Mouse (Mus musculus) layer of hippocampus, adult 11-12 months (tissue): Measurements from ENCODE around the gene Acot12.

Experiments used
- DNase-seq: peaks from one replicate; pipeline ENCODE4 v3.0.0; 2022; ENCODE audit warnings: low spot score

Acot12 gene

DNA sequence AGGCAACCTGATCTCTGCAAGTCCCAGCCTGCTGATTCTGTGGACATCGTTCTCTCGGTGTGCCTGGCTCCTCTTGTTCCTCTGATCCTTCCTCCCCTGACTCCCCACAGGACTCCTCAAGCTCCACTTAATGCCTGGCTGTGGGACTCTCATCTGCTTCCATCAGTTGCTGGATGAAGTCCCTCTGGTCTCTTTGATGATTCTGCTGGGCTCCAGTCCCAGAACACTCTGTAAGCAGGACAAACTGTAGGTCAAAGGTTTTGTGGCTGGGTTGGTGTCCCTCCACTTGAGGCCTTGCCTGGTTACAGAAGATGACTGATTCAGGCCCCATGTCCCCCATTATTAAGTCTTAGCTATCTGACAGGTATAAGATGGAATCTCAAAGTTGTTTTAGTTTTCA lies 84.8 kb downstream of the Acot12 start:
- DNase-seq = no peak

DNA sequence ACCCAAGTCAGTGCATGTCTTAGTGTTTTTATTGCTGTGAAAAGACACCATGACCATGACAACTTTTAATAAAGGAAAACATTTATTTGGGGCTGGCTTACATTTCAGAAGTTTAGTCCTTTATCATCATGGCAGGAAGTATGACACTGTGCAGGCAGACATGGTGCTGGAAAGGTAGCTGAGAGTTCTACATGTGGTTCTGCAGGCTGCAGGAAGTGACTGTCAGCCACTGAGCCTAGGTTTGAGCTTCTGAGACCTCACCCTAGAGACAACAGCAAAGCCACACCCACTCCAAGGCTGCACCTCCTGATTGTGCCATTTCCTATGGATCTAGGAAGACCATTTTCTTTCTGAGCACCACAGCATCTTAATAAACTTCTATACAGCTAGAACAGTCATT lies 86.6 kb downstream of the Acot12 start:
- DNase-seq = no peak
